In the genomic region with DNA sequence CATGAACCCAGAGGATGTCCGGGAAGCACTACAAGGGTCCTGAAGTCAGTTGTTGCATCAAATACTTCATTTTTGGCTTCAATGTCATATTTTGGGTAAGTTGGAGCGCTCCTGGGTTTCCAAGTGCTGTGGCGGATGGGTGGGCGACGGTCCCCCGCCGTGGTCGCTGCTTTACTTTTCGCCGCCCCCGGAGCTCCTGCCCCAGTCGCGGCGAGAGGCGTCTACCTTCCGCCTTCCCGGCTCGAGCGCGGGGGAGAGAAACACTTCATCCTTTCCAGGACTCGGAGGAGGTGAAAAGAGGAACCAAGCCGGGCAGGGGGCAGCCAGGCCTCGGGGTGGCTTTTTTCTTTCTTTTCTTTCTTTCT, we compare ENCODE assay signal across 8 mouse cellular contexts. TPM values are rescaled to one million over a fixed set of nuclear protein-coding genes. Genes with fewer than 3 reads are reported as not detected.
A peak's percentile ranks its signal among the peaks of the same experiment; 100 is the strongest.
DNase-seq lines count a peak whose midpoint lies in the region; ATAC-seq lines count a peak whose summit lies in the region.

No protein-coding gene starts in this region.

- H3K27me3 ChIP-seq in embryonic facial prominence, embryonic 10.5 days (replicated peaks; ENCODE audit: low read depth, poor library complexity, severe bottlenecking): peaks cover 26% of the 10 kb centered on the region
- peaks cover 40% of the 10 kb centered on the region for H3K27me3 ChIP-seq in liver, embryonic 13.5 days
- no peaks in the 10 kb centered on the region for H3K27me3 ChIP-seq in neural tube, embryonic 13.5 days

- WGBS in embryonic facial prominence, embryonic 10.5 days: under 1% methylated on average over 23 of the region's 23 CpGs
- WGBS in liver, embryonic 13.5 days (ENCODE audit: insufficient replicate concordance): under 1% methylated on average over 23 of the region's 23 CpGs
- under 1% methylated on average over 23 of the region's 23 CpGs for WGBS in neural tube, embryonic 13.5 days

- DNase-seq in adrenal gland, postnatal 10 days: peak; percentile 55
- DNase-seq in adrenal gland, adult 8-10 months: no peak
- no peak for DNase-seq in embryonic facial prominence, embryonic 10.5 days (ENCODE audit: low spot score)
- no peak for DNase-seq in liver, embryonic 13.5 days
- DNase-seq in urinary bladder, postnatal 36 days (ENCODE audit: low spot score in 2 of 2): no peak

- peak; percentile 9 for ATAC-seq in CD4-positive, CD25-positive, alpha-beta regulatory T cell, adult 4 months
- peak; percentile 47 to 56; a peak in 3 of 4 replicates for ATAC-seq in hematopoietic stem cell, adult 5-6 weeks (replicated peaks in 1 of 2; ENCODE audit: insufficient read depth in 1 of 2, low FRiP score in 2 of 2, low TSS enrichment in 1 of 2, low read depth in 1 of 2, poor library complexity in 2 of 2, severe bottlenecking in 2 of 2)
- no peak for ATAC-seq in liver, embryonic 13.5 days (ENCODE audit: low read depth)
- ATAC-seq in neural tube, embryonic 13.5 days (ENCODE audit: low read depth): peak; percentile 32

- H3K4me2 ChIP-seq in liver, embryonic 13.5 days: peak overlapping the region; percentile 94
- peak overlapping the region; percentile 80 for H3K4me2 ChIP-seq in neural tube, embryonic 13.5 days

- no peaks in the 10 kb centered on the region for H3K9me3 ChIP-seq in embryonic facial prominence, embryonic 10.5 days
- H3K9me3 ChIP-seq in liver, embryonic 13.5 days (replicated peaks): no peaks in the 10 kb centered on the region
- H3K9me3 ChIP-seq in neural tube, embryonic 13.5 days: no peaks in the 10 kb centered on the region

- no peaks in the 10 kb centered on the region for H3K36me3 ChIP-seq in embryonic facial prominence, embryonic 10.5 days (replicated peaks)
- H3K36me3 ChIP-seq in liver, embryonic 13.5 days: no peaks in the 10 kb centered on the region
- H3K36me3 ChIP-seq in neural tube, embryonic 13.5 days: no peaks in the 10 kb centered on the region

- H3K4me1 ChIP-seq in embryonic facial prominence, embryonic 10.5 days: peaks cover 31% of the 10 kb centered on the region
- H3K4me1 ChIP-seq in liver, embryonic 13.5 days (replicated peaks): peaks cover 34% of the 10 kb centered on the region
- peaks cover 48% of the 10 kb centered on the region for H3K4me1 ChIP-seq in neural tube, embryonic 13.5 days (replicated peaks)

- H3K4me3 ChIP-seq in embryonic facial prominence, embryonic 10.5 days: peak overlapping the region; percentile 88
- peak overlapping the region; percentile 71 for H3K4me3 ChIP-seq in liver, embryonic 13.5 days (replicated peaks)
- peak overlapping the region; percentile 92 for H3K4me3 ChIP-seq in neural tube, embryonic 13.5 days

- H3K9ac ChIP-seq in liver, embryonic 13.5 days: peak overlapping the region; percentile 74
- peak overlapping the region; percentile 94 for H3K9ac ChIP-seq in neural tube, embryonic 13.5 days

- H3K27ac ChIP-seq in embryonic facial prominence, embryonic 10.5 days (replicated peaks): peak overlapping the region; percentile 91
- H3K27ac ChIP-seq in liver, embryonic 13.5 days: no peak overlapping the region
- peak overlapping the region; percentile 97 for H3K27ac ChIP-seq in neural tube, embryonic 13.5 days (replicated peaks)

RNA-seq across cellular contexts. Expression of a gene that starts 0.6 kb away (rescaled TPM):
- total RNA-seq in adrenal gland, postnatal 10 days (2021): 10 to 100 TPM; 30.0 to 30.8 TPM
- 100 to 1,000 TPM in 1 of 4 experiments, 10 to 100 TPM in 3; 46.7 to 102 (median 77.6) TPM for total RNA-seq in adrenal gland, adult 8-10 months (2022)
- polyA plus RNA-seq in CD4-positive, CD25-positive, alpha-beta regulatory T cell, adult 4 months (2017; shearing (Covaris generic)): 1 to 10 TPM; 4.3 to 4.5 TPM
- 20.9 and 22.0 TPM in 2 replicates for polyA plus RNA-seq in embryonic facial prominence, embryonic 10.5 days (2016; fragmentation: Nextera tagmentation; extraction: Ambion mirVana)
- 32.5 and 34.0 TPM in 2 replicates for total RNA-seq in hematopoietic stem cell, adult 5-6 weeks (2017)
- polyA plus RNA-seq in liver, embryonic 13.5 days (2015; fragmentation: Nextera tagmentation; extraction: Ambion mirVana): 4.3 and 4.9 TPM in 2 replicates
- 101 and 102 TPM in 2 replicates for polyA plus RNA-seq in neural tube, embryonic 13.5 days (2015; fragmentation: Nextera tagmentation; extraction: Ambion mirVana)
